Mouse (Mus musculus) gastrocnemius, adult 8-10 months (tissue): ENCODE results near the gene Prss16. TPM values are rescaled to one million over a fixed set of nuclear protein-coding genes. Genes with fewer than 3 reads are reported as not detected.

ENCODE experiments used
- DNase-seq, 2 experiments: peaks; one replicate each; pipeline ENCODE4 v3.0.0; 2022; ENCODE audit warnings: low spot score in 2 of 2
- total RNA-seq, 4 experiments: library from RNA; stranded (reverse); gene quantifications; 2 replicates each; pipeline ENCODE4 v1.2.4; 2022

Gene Prss16
- total RNA-seq, 4 experiments from 2014 or later: not detected

DNA sequence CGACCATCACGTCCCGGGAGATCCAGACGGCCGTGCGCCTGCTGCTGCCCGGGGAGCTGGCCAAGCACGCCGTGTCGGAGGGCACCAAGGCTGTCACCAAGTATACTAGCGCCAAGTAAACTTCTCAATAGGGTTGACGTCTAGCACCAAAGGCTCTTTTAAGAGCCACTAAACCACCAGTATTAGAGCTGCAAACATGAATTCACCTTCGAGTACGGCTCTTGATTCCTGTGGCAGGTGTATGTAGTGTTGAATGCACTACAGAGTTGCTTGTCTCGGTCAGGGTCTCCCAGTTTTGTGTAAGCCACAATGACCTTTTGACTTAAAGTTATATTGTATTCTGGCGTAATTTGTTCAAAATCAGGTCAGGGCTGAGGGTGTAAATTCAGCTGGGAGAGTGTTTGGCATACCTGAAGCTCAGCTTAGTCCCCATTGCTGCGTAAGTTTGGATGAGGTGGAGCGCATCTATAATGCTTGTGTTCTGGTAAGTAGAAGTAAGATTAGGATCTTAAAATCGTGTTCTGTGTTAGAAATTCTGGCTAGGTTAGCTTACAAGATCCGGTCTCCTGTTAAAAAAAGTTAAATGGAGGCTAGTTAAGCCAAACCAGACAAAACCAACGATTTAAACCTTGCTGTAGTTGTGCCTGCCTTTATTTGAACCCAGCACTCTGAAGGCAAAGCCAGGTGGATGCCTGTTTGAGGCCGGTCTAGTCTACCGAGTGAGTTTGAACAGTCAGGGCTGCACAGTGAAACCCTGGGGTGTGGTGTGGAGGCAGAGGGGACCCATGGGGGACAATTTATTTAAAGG is 26.8 kb upstream of the Prss16 start:
- no peak for DNase-seq

DNA sequence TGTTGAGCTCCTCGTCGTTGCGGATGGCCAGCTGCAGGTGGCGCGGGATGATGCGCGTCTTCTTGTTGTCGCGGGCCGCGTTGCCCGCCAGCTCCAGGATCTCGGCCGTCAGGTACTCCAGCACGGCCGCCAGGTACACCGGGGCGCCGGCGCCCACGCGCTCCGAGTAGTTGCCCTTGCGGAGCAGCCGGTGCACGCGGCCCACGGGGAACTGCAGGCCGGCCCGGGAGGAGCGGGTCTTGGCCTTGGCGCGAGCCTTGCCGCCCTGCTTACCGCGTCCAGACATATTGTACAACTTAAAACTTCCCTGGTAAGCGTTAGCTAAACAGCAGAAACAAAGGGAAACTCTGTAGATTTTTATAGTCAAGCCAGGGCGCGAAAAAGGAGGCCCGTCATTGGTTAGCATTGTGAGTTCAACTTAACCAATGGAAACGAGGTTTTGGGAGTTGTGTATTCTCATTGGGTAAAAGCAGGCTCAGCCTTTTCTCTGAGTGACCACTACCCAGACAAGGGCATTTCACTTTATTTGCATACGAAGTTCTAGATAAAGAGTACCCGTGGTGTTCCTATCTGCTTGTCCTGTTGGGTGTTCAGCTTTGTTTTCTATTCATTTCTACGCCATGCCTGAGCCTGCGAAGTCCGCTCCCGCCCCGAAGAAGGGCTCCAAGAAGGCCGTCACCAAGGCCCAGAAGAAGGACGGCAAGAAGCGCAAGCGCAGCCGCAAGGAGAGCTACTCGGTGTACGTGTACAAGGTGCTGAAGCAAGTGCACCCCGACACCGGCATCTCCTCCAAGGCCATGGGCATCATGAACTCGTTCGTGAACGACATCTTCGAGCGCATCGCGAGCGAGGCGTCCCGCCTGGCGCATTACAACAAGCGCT is 26.0 kb upstream of the Prss16 start, which contains the start of the genes Hist1h2ah and Hist1h2bk:
Hist1h2ah (minus strand) TSS at position 302 of the 882 bp plus-strand sequence.
Hist1h2bk (plus strand) TSS at position 604 of the 882 bp plus-strand sequence.
- peak; percentile 42 to 46 for DNase-seq

DNA sequence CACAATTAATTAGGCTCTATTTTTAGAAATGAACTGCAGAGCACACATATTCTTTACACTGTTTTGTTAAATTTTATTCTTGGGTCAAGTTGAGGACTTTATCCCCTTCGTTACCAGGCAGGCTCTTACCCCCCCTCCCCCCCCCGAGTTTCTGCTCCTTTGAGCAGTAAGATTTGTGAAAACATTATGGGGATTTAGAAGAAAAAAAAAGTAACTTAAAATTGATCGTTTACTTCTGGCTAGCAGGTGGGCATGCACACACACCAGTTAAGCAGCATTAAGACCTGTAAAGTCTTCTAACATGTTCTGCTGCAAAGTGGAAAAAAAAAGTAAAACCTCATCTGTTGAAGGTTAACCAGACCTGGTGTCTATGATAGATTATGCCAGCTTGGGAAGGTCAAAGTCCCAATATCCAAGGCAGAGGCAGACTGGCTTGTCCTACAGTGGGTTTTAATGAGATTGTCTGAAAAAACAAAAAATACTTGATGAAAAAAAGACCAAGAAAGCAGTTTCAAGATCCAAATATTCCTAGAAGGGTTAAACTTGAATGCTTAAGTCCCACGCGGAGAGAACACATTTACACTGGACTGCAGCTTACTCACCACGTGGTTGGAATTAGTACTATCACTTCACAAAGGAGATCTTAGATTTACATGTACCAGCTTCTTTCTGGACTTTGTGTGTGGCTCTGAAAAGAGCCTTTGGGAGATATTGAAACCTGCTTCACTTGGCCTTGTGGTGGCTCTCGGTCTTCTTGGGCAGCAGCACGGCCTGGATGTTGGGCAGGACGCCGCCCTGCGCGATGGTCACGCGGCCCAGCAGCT is 25.1 kb upstream of the Prss16 start:
- DNase-seq: no peak

DNA sequence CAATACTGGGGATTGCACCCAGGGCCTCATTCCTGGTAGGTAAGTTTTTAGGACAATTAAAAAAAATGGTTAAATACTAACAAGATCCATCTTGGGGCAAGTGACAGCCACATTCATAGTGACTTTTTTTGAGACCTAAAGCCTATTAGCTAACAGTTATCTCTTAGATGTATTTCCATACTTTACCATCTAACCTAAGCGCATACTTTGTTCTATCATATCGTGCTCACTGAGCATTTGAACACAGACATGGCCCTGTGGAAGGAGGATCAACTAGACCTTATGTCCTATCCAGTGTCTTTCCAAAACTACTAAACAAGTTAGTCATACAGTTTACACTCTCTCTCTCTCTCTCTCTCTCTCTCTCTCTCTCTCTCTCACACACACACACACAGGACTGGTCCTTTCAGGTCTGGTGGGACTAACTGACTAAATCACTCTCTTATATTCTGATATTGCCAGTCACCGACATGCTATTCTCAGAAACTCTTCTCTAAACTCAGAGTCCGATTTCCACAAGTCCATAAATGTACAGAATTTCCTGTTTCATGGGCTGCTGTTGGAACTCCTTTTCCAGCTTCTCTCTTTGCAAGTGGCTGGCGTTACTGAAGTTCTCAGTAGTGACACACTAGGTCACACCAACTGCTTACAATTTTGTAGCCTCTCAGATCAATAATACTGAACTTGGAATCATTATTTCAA is 24.4 kb upstream of the Prss16 start:
- no peak for DNase-seq

DNA sequence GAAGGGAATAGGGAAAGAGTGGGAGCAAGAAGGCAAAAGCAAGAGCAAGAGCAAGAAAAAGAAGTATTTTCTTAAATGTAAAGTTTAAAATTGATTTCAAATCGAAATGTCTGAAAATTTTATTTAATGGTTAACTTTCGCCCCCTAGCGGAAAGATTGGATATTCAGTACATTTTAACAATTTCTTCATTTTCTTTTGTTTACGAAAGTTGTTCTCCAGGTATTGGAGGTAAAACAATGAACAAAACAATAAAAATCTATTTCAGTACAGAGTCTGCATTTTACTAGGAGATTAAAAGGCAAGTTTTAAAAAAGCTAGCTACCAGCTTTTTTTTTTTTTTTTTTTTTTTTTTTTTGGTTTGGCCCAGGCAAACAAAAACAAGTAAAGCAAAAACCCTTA is 21.0 kb upstream of the Prss16 start:
- DNase-seq: no peak

DNA sequence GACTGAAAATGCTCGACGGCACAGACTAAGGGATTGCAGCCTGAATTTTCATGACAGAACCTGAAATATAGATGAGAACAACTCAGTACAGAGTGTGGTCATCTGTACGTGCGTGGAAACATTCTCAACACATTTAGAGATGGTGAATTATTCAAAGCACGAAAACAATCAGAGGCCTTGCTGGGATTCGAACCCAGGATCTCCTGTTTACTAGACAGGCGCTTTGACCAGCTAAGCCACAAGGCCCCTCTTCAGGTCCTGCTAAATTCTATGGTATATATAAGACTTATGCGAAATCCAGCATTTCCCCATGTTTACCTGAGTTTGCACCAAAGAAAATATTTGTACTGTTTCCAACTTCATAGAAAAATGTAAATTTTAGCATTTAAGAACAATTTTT is 20.4 kb upstream of the Prss16 start:
- no peak for DNase-seq

DNA sequence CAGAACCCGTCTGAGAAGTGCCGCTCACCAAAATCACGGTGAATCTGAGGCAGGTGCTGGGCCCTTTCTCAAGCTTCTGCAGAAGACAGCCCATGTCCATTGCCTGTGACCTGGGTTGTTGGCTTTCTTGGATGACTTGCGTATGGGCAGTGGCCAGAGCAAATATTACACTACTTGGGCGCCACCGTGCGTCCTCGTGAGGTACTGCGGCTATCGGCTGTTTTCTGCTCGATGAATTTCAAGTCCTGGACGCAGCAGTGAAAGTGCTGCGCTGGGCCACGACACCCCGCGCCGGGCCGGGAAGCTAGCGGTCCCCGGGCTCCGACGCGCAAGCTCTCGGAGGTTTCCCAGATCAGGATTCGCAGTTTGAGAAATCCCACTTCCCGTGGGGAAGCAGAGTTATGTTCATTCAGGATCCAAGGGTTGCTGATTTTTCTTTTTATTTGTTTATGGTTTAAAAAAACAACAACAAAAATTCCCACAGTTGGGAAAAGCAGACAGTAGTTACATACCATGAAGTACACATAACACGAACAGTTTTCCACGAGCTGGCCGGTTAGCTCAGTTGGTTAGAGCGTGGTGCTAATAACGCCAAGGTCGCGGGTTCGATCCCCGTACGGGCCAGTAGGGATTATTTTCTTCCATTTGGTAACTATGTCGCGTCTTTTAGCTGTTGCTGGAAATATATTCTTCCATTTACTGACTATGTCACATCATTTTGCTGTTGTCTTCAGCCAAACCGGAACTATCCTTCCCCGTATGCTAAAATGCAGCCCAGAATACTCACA is 19.3 kb upstream of the Prss16 start:
- DNase-seq: peak; percentile 95 to 96

DNA sequence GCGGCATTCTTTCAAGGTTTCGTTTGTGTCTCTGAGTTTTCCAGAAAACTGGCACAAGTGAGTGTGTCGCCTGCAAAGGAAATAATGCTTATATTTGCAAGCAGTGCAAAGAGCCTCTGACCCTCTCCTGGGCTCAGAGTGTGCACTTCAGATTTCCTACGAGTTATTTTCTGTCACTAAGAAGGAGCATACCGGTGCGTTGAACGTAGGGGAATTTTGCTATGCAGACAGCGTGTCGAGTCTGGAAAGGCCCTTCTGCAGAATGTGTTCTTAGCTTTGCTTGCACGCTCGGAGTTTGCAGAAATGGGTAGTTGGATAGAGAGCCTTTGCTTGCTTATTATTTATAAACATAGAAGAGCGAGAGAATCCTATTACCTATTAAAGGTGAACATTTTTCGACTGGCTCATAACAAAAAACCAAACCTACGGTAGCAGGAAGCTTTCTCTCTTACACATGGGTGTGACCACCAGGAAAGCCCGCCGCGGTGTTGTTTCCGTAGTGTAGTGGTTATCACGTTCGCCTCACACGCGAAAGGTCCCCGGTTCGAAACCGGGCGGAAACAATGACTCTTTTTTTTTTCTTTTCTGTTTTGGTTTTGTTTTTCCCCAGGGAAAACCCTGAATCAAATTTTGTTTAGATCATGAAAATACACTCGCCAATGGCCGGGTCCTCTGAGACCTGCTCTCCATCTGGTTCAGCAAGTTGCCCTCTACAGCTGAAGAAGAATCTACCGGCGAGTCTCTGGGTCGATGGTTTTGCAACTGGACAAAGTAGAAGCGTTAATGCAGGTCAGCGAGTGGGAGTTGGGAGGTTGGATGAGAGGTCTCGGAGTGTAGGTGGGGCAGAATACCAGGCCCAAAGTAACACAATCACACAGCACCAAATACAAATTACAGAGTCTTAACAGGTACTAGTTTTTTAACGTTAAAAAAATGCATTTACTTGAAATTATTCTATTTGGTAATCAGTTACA is 16.8 kb upstream of the Prss16 start:
- peak; percentile 67 to 70 for DNase-seq

DNA sequence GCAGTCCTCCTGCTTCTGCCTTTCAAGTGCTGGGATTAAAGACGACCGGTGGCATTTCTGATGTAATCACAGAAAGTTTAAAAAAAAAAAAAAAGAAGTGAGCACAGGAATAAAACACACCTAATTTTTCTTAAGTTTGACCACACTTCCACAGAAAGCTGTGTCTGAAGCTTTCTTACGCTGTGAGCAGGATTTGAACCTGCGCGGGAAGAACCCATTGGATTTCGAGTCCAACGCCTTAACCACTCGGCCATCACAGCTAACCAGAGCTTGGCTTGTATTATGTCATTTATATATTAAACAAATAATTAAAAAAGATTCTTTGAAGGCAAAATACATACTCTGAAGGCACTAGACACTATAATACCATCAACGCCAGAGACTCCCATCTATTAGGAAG is 12.7 kb upstream of the Prss16 start:
- peak; percentile 63 to 69 for DNase-seq

DNA sequence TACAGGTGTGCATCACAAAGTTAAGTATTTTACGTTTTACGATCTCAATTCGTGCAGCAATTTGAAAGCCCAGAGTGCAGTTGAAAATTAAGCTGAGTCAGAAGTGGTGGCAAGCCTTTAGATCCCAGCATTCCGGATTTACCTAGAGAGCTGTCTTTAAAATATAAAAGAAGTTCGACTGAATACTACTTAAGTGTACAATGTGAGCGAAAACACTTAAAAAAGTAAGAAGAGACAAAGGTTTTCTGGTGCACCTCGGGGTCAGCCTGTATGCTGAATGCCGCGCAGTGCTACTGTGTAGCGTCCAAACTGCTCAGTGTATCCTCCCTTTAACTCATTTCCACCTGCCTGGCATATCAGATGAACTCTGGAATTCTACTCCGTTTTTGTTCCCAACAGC is 12.0 kb upstream of the Prss16 start:
- no peak for DNase-seq

DNA sequence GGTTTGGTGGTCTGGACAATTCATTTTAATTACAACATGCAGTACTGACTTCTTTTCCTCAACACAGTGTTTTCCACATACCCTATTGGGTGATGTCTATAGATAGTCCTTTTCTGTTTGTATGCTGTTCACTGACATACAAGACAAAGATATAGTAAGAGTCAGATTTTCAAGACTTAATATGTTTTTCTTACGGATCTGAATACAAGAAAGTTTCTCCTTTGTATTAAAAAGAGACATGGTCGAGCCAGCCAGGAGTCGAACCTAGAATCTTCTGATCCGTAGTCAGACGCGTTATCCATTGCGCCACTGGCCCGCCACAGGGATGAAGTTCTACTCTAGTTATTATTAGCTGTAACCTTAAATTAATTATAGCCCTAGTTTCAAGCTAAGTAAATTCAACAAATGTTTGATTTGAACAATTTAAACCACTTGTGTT is 11.4 kb upstream of the Prss16 start:
- peak; percentile 47 to 63 for DNase-seq

DNA sequence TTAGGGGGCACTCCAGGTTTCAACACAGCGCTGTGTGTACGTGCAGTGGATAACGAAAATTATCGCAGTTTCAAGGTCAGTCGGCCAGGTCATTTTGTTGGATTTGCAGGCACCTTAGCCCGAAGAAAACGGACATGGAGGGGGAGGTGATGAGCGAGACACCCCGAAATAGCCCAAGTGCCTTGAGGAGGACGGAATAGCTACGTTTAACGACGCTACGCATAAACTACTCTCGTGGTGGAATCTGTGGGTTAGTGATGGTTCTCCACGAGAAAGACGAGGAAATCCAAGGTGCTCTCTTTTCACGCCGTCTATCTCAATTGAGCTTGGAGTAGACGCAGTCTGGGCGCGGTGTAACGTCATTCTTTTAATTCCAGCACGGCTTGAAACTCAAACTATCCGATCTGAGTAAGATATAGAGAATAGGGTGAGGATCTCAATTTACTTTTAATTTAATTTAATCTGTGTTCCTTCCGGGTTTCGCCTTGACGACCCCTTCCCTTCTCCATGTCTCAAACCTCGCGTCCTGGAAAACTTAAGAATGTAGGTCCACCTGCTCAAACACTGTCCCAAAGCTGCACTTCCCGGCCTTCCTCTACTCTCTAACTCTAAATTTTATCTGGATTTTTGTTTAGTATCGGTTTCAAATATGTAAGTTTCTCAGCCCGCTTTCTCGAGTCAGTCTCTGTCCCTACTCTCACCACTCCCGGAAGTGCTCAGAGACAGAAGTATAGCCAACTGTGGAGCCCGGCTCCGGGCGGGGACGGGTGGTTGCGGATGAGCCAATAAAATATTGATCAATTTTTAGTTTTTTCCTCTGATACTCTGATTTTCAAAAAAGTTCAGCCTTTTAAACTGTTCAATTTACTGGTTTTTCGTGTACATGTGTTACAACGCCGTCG is 10.6 kb upstream of the Prss16 start:
- DNase-seq: no peak

DNA sequence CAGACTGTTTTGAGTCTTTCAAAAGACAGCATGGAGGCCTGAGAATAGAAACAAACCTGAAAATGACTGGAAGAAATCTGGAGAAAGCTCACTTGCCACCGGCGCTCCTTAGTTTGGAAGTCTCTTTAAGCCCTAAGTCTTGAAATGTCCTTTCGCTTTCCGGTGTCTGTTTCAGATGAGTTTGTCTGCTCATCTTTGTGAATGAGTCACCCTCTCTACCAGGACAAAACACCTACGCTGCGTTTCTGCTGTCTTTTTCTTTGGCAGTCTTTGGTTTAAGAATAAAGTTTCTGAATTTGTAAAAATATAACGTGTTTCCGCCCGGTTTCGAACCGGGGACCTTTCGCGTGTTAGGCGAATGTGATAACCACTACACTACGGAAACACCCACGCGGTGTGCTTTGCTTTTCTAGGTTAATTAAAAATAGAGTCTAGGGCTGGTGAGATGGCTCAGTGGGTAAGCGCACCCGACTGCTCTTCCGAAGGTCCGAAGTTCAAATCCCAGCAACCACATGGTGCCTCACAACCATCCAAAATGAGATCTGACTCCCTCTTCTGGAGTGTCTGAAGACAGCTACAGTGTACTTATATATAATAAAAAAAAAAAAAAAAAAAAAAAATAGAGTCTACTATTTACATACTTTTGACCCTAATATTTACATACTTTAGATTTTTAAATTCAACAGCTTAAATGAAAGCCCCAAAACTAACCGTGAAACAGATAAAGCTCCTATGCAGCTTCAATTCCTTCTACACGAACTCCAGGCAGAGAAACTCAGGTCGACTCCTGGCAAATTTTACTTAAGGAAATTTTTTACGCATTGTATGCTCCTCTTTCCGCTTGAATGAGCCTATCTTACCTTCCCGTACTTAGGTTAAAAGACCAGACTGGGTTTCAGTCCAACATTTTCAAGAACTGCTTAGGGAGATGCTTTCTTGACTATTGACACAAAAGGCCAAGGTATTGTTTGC is 6.2 kb upstream of the Prss16 start:
- DNase-seq: peak; percentile 60 to 62

DNA sequence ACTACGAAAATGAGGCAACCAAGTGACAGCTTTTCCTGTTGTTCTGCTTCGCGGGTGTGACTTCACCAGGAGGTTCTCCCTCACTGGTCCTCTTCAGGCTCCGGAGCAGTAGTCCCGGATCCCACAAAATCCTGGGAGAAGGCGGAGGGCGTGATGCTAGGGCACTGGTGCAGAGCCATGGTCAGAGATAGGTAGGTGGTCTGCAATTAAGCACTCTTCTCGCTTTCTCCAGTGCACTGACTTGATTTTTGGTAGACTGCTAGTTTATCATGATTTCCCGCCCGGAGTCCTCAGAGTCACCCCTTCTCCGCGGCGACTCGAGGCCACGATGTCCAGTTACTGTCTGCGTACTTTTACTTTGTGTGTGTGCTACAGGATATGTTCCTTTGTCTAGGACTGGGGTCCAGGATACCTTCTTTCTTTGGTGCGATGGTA is 4.9 kb upstream of the Prss16 start:
- no peak for DNase-seq

DNA sequence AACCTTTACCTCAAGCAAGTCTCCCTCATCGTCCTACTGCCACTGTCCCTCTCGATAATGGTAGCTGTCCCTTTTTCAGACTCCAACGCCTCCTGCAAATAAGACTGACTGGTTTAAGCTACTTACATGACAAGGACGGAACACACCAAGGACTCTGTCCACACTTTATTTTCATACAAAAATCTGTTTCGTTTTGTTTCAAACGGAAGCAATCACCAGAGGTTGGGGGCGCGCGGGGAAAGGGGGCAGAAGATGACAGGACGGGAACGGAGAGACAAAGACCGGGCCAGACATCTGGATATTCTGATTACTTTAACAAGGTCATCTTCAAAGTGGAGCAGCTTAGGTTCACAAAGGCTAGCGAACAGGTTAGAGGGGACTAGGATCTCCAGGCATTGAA is 4.2 kb upstream of the Prss16 start:
- DNase-seq: no peak

DNA sequence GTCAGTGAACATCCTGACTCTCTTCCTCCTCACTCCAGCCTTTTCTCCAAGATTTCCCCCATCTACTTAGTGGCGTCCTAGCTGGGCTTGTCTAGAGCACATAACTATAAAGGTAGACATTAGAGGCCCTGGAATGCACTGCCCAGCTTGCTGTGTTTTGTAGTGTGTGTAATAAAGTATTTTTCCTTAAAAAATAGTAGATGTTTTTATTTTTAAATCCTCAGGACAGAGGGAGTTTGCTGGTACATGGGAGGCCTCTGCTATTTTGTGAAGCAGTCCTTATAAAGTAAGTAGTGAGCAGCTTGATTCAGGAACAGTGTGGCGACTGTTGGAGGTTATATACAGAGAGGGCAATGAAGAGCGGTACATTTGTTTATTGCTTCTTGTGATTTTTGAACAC is 835 bp downstream of the Prss16 start:
- DNase-seq: no peak
